In the genomic region with DNA sequence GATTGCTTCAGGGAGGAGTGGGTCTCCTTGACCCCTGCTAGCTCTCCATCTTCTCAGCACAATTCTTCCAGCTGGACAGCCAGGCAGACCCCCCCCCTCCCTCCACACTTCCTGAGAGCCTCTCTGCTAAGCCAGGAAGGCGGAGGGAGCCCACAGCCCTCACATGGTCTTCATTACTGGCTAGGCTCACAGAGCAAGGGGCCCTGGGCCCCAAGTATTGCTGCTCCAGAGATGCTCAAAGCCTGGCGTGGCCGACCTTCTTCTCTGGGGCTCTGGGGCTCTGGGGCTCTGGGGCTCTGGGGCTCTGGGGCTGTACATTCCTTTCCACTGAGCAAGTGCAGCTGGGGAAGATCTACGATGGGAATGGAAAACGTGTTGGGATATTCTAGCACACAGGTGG, we compare ENCODE assay signal across 10 mouse cellular contexts. TPM values are rescaled to one million over a fixed set of nuclear protein-coding genes. Genes with fewer than 3 reads are reported as not detected.
DNase-seq lines count a peak whose midpoint lies in the region; ATAC-seq lines count a peak whose summit lies in the region.
"Had no signal": no experiment of that assay in that cellular context is flagged by ENCODE, and none has a peak within 500 bp of the region (broad histone marks: within the 10 kb centered on the region; RNA-seq: fewer than 3 reads in every experiment).

No protein-coding gene starts in this region.

- H3K9ac ChIP-seq in hindbrain, embryonic 11.5 days (ENCODE audit: low read depth, low read length) = no peak overlapping the region
- H3K9ac ChIP-seq in embryonic facial prominence, embryonic 13.5 days = no peak overlapping the region
- H3K9ac ChIP-seq in limb, embryonic 13.5 days = peak overlapping the region; percentile 39; the same call in 1 of the 2 replicates

- H3K4me2 ChIP-seq in hindbrain, embryonic 11.5 days (replicated peaks; ENCODE audit: low read depth, low read length) = no peak overlapping the region
- 0 out of 2 replicates have a peak overlapping the region, but pooled peaks have one; percentile 21 for H3K4me2 ChIP-seq in embryonic facial prominence, embryonic 13.5 days
- H3K4me2 ChIP-seq in limb, embryonic 13.5 days (replicated peaks) = peak overlapping the region; percentile 11; the same call in 1 of the 2 replicates

- H3K4me1 ChIP-seq in hindbrain, embryonic 10.5 days (replicated peaks) = peaks cover 67% of the 10 kb centered on the region
- peaks cover 9% of the 10 kb centered on the region for H3K4me1 ChIP-seq in hindbrain, embryonic 11.5 days (replicated peaks; ENCODE audit: control insufficient read depth, insufficient read depth, low read length)
- peaks cover 69% of the 10 kb centered on the region for H3K4me1 ChIP-seq in embryonic facial prominence, embryonic 13.5 days
- H3K4me1 ChIP-seq in limb, embryonic 13.5 days = peaks cover 79% of the 10 kb centered on the region

- no peaks in the 10 kb centered on the region for H3K36me3 ChIP-seq in hindbrain, embryonic 10.5 days
- no peaks in the 10 kb centered on the region for H3K36me3 ChIP-seq in hindbrain, embryonic 11.5 days (ENCODE audit: control insufficient read depth, insufficient read depth, low read length)
- no peaks in the 10 kb centered on the region for H3K36me3 ChIP-seq in embryonic facial prominence, embryonic 13.5 days
- H3K36me3 ChIP-seq in limb, embryonic 13.5 days = no peaks in the 10 kb centered on the region

- 48% methylated on average over 5 of the region's 5 CpGs for WGBS in hindbrain, embryonic 10.5 days
- WGBS in hindbrain, embryonic 11.5 days = 75% methylated on average over 5 of the region's 5 CpGs
- WGBS in embryonic facial prominence, embryonic 13.5 days = 13% methylated on average over 5 of the region's 5 CpGs
- WGBS in limb, embryonic 13.5 days = 13% methylated on average over 5 of the region's 5 CpGs

- H3K27ac ChIP-seq in hindbrain, embryonic 10.5 days = peak overlapping the region; percentile 54
- no peak overlapping the region for H3K27ac ChIP-seq in hindbrain, embryonic 11.5 days (ENCODE audit: low read depth, low read length)
- H3K27ac ChIP-seq in embryonic facial prominence, embryonic 13.5 days = peak overlapping the region; percentile 87
- H3K27ac ChIP-seq in limb, embryonic 13.5 days = peak overlapping the region; percentile 92

- no peaks in the 10 kb centered on the region for H3K9me3 ChIP-seq in hindbrain, embryonic 10.5 days
- no peaks in the 10 kb centered on the region for H3K9me3 ChIP-seq in hindbrain, embryonic 11.5 days (ENCODE audit: control insufficient read depth, low read length)
- H3K9me3 ChIP-seq in embryonic facial prominence, embryonic 13.5 days = no peaks in the 10 kb centered on the region
- H3K9me3 ChIP-seq in limb, embryonic 13.5 days = no peaks in the 10 kb centered on the region

- no peak for ATAC-seq in hindbrain, embryonic 11.5 days (ENCODE audit: low FRiP score)
- ATAC-seq in embryonic facial prominence, embryonic 13.5 days (ENCODE audit: insufficient number of reproducible peaks, insufficient read depth, low FRiP score, low TSS enrichment, low read depth) = peak; percentile 44; the same call in 1 of the 2 replicates
- ATAC-seq in limb, embryonic 13.5 days (ENCODE audit: low FRiP score, low read depth) = peak; percentile 72

- DNase-seq in hindbrain, embryonic 10.5 days (ENCODE audit: low spot score) = peak; percentile 52
- no peak for DNase-seq in hindbrain, embryonic 11.5 days (ENCODE audit: low spot score)
- DNase-seq in NIH3T3 (ENCODE audit: low read depth) = peak; percentile 84
- no peak for DNase-seq in layer of hippocampus, adult 9-11 months
- DNase-seq in adrenal gland, adult (ENCODE audit: inconsistent age in 2 of 2, low spot score in 1 of 2) = no peak
- DNase-seq in thymus, postnatal 10 days (ENCODE audit: low spot score in 2 of 2) = no peak
- DNase-seq: right cerebral cortex, postnatal 14 days; thymus, adult 2 months had no signal

- 0 out of 2 replicates have a peak, but pooled peaks cover 9% of the 10 kb centered on the region for H3K27me3 ChIP-seq in hindbrain, embryonic 10.5 days (ENCODE audit: insufficient read depth, poor library complexity, severe bottlenecking)
- H3K27me3 ChIP-seq in hindbrain, embryonic 11.5 days (ENCODE audit: control insufficient read depth, insufficient read depth, low read length) = no peaks in the 10 kb centered on the region
- H3K27me3 ChIP-seq in embryonic facial prominence, embryonic 13.5 days = no peaks in the 10 kb centered on the region
- H3K27me3 ChIP-seq in limb, embryonic 13.5 days = no peaks in the 10 kb centered on the region

- no peak overlapping the region for H3K4me3 ChIP-seq in hindbrain, embryonic 10.5 days
- no peak overlapping the region for H3K4me3 ChIP-seq in hindbrain, embryonic 11.5 days (ENCODE audit: low read depth, low read length)
- H3K4me3 ChIP-seq in embryonic facial prominence, embryonic 13.5 days = no peak overlapping the region
- no peak overlapping the region for H3K4me3 ChIP-seq in limb, embryonic 13.5 days

RNA-seq across cellular contexts. Expression of gene Dlk1, which starts 39.9 kb away (rescaled TPM):
- 64.4 and 82.8 TPM in 2 replicates for polyA plus RNA-seq in hindbrain, embryonic 10.5 days (2016; fragmentation: Nextera tagmentation; extraction: Ambion mirVana)
- 77.7 and 84.4 TPM in 2 replicates for polyA plus RNA-seq in hindbrain, embryonic 11.5 days (2014; fragmentation: Nextera tagmentation; extraction: Ambion mirVana)
- 176 and 272 TPM in 2 replicates for polyA plus RNA-seq in embryonic facial prominence, embryonic 13.5 days (2015; fragmentation: Nextera tagmentation; extraction: Ambion mirVana)
- 367 and 395 TPM in 2 replicates for polyA plus RNA-seq in limb, embryonic 13.5 days (2015; fragmentation: Nextera tagmentation; extraction: Ambion mirVana)

Comparison
In these comparisons a context has a peak if more than half of its experiments do, and no peak if none do; other contexts are left out.
1. DNase-seq: peak in hindbrain, embryonic 10.5 days (single experiment) and NIH3T3 (single experiment); none in hindbrain, embryonic 11.5 days (single experiment), layer of hippocampus, adult 9-11 months (single experiment), adrenal gland, adult (0 of 2) and thymus, postnatal 10 days (0 of 2).